Mouse (Mus musculus) heart, embryonic 11.5 days (tissue): ENCODE results near the gene Gm26657. TPM values are rescaled to one million over a fixed set of nuclear protein-coding genes. Genes with fewer than 3 reads are reported as not detected.
A peak's percentile ranks its signal among the peaks of the same experiment; 100 is the strongest.

ENCODE experiments used
- ATAC-seq: fragments of 200-750 bp; cut with Nextera tagmentation; replicated peaks from 2 replicates; pipeline ENCODE4 v1.8.0; 2017; ENCODE audit warnings: moderate library complexity; ENCODE audit not compliant: insufficient number of reproducible peaks, low FRiP score, low TSS enrichment
- H3K27ac ChIP-seq: fragments of 300-500 bp; sonication (generic); 2 replicates; pipeline ENCODE4 v1.5.1; 2014; ENCODE audit warnings: mild to moderate bottlenecking, low read depth, low read length
- H3K27me3 ChIP-seq: fragments of 300-500 bp; sonication (generic); 2 replicates; pipeline ENCODE4 v1.6.1; 2014; ENCODE audit warnings: mild to moderate bottlenecking, low read length, mixed read lengths; ENCODE audit not compliant: control insufficient read depth, insufficient read depth
- H3K36me3 ChIP-seq: fragments of 300-500 bp; sonication (generic); 2 replicates; pipeline ENCODE4 v1.6.1; 2014; ENCODE audit warnings: mild to moderate bottlenecking, low read length, moderate library complexity, mixed read lengths; ENCODE audit not compliant: control insufficient read depth, insufficient read depth
- H3K4me1 ChIP-seq: fragments of 300-500 bp; sonication (generic); 2 replicates; pipeline ENCODE4 v1.6.1; 2014; ENCODE audit warnings: low read length; ENCODE audit not compliant: control insufficient read depth, insufficient read depth
- H3K4me2 ChIP-seq: fragments of 300-500 bp; sonication (generic); 2 replicates; pipeline ENCODE4 v1.6.1; 2014; ENCODE audit warnings: mild to moderate bottlenecking, moderate library complexity
- H3K4me3 ChIP-seq: fragments of 300-500 bp; sonication (generic); 2 replicates; pipeline ENCODE4 v1.5.1; 2014; ENCODE audit warnings: low read depth, low read length
- H3K9ac ChIP-seq: fragments of 300-500 bp; sonication (generic); 2 replicates; pipeline ENCODE4 v1.6.1; 2014; ENCODE audit warnings: mild to moderate bottlenecking, low read depth, low read length, moderate library complexity
- H3K9me3 ChIP-seq: fragments of 300-500 bp; sonication (generic); replicated peaks from 2 replicates; pipeline ENCODE4 v1.6.1; 2016; ENCODE audit warnings: low read length; ENCODE audit not compliant: control insufficient read depth
- whole genome bisulfite sequencing: fragments of 180-500 bp; shearing (Covaris S2); extraction: QIAGEN DNeasy Blood & Tissue Kit; methylation state at CpG from one replicate; pipeline ENCODE4 v1.1.7; 2014; ENCODE audit not compliant: insufficient replicate concordance; 5-methylcytosine and 5-hydroxymethylcytosine counted together
- polyA plus RNA-seq: library from polyadenylated mRNA; unstranded; fragments of >200 nt; fragmentation: Nextera tagmentation; extraction: Ambion mirVana; gene quantifications from 2 replicates; pipeline ENCODE4 v1.2.1, GENCODE M21; 2014

Gm26657 gene
- polyA plus RNA-seq, 1 experiment from 2014 or later, result not detected

- no peaks in the 10 kb centered on the region for H3K27me3 ChIP-seq
- peak; percentile 67; the same call in 1 of the 2 replicates for ATAC-seq
- 32% methylated on average over 9 of the region's 9 CpGs for WGBS
- H3K4me2 ChIP-seq, result peak overlapping the region; percentile 36
- H3K9ac ChIP-seq, result no peak overlapping the region
- no peak overlapping the region for H3K4me3 ChIP-seq
- H3K4me1 ChIP-seq, result peaks cover 12% of the 10 kb centered on the region; the same call in 1 of the 2 replicates
- no peaks in the 10 kb centered on the region for H3K9me3 ChIP-seq
- H3K36me3 ChIP-seq, result no peaks in the 10 kb centered on the region
- H3K27ac ChIP-seq, result peak overlapping the region; percentile 83
These were observed 20.4 kb upstream of the Gm26657 start for GRCm38 (mm10) chr4:56719456-56719855.

GRCm38 (mm10) chr4:56720403-56720802, 19.5 kb upstream of the Gm26657 start:
- ATAC-seq, result no peak
- H3K36me3 ChIP-seq, result no peaks in the 10 kb centered on the region
- H3K9ac ChIP-seq, result no peak overlapping the region
- peaks cover 12% of the 10 kb centered on the region; the same call in 1 of the 2 replicates for H3K4me1 ChIP-seq
- H3K27ac ChIP-seq, result peak overlapping the region; percentile 83
- H3K27me3 ChIP-seq, result no peaks in the 10 kb centered on the region
- H3K4me3 ChIP-seq, result no peak overlapping the region
- H3K4me2 ChIP-seq, result no peak overlapping the region; the same call in 1 of the 2 replicates
- H3K9me3 ChIP-seq, result no peaks in the 10 kb centered on the region
- 50% methylated on average over 9 of the region's 9 CpGs for WGBS

GRCm38 (mm10) chr4:56721469-56721868, 18.4 kb upstream of the Gm26657 start:
- Histone ChIP-seq H3K4me3 (no peak overlapping the region), H3K36me3 (no peaks in the 10 kb centered on the region), H3K27ac (no peak overlapping the region), H3K27me3 (no peaks in the 10 kb centered on the region), H3K9ac (no peak overlapping the region), H3K4me1 (peaks cover 12% of the 10 kb centered on the region; the same call in 1 of the 2 replicates), H3K4me2 (no peak overlapping the region), H3K9me3 (no peaks in the 10 kb centered on the region)
- WGBS, result 27% methylated on average over 3 of the region's 3 CpGs
- no peak for ATAC-seq

- no peak overlapping the region for H3K4me3 ChIP-seq
- WGBS, result 66% methylated on average over 6 of the region's 6 CpGs
These were observed 17.5 kb upstream of the Gm26657 start for GRCm38 (mm10) chr4:56722346-56722745.

GRCm38 (mm10) chr4:56723237-56723636, 16.6 kb upstream of the Gm26657 start:
- Histone ChIP-seq H3K27ac (no peak overlapping the region), H3K4me2 (no peak overlapping the region), H3K4me3 (no peak overlapping the region), H3K9me3 (0 out of 2 replicates have a peak, but pooled peaks cover 3% of the 10 kb centered on the region), H3K9ac (no peak overlapping the region), H3K27me3 (no peaks in the 10 kb centered on the region), H3K36me3 (no peaks in the 10 kb centered on the region), H3K4me1 (peaks cover 12% of the 10 kb centered on the region; the same call in 1 of the 2 replicates)
- ATAC-seq, result no peak
- 87% methylated on average over 6 of the region's 6 CpGs for WGBS

More at GRCm38 (mm10) chr4:56722346-56722745, 17.5 kb upstream of the Gm26657 start:
- H3K27ac ChIP-seq, result no peak overlapping the region
- ATAC-seq, result no peak
- H3K9ac ChIP-seq, result no peak overlapping the region
- no peak overlapping the region for H3K4me2 ChIP-seq
- H3K9me3 ChIP-seq, result 0 out of 2 replicates have a peak, but pooled peaks cover 2% of the 10 kb centered on the region
- peaks cover 12% of the 10 kb centered on the region; the same call in 1 of the 2 replicates for H3K4me1 ChIP-seq
- no peaks in the 10 kb centered on the region for H3K27me3 ChIP-seq
- H3K36me3 ChIP-seq, result no peaks in the 10 kb centered on the region

- Histone ChIP-seq H3K9me3 (0 out of 2 replicates have a peak, but pooled peaks cover 3% of the 10 kb centered on the region), H3K36me3 (no peaks in the 10 kb centered on the region), H3K27ac (no peak overlapping the region), H3K4me1 (0 out of 2 replicates have a peak, but pooled peaks cover 2% of the 10 kb centered on the region), H3K9ac (no peak overlapping the region), H3K4me2 (no peak overlapping the region), H3K4me3 (no peak overlapping the region), H3K27me3 (no peaks in the 10 kb centered on the region)
- ATAC-seq, result no peak
- 52% methylated on average over 8 of the region's 8 CpGs for WGBS
These were observed 14.0 kb upstream of the Gm26657 start for GRCm38 (mm10) chr4:56725839-56726238.

- Histone ChIP-seq H3K4me2 (no peak overlapping the region), H3K27ac (no peak overlapping the region), H3K4me1 (no peaks in the 10 kb centered on the region), H3K27me3 (no peaks in the 10 kb centered on the region), H3K9me3 (no peaks in the 10 kb centered on the region), H3K9ac (no peak overlapping the region), H3K36me3 (no peaks in the 10 kb centered on the region), H3K4me3 (no peak overlapping the region)
- WGBS, result 93% methylated on average over 20 of the region's 20 CpGs
- no peak for ATAC-seq
These were observed 741 bp downstream of the Gm26657 start for GRCm38 (mm10) chr4:56740611-56741010.

GRCm38 (mm10) chr4:56741041-56741493, 1.2 kb downstream of the Gm26657 start, which contains the start of gene Actl7b:
Actl7b (minus strand) TSS chr4:56741443.
- Histone ChIP-seq H3K4me3 (no peak within 1 kb of the TSS), H3K9ac (no peak within 1 kb of the TSS), H3K4me2 (no peak within 1 kb of the TSS), H3K27me3 (no peaks in the 10 kb centered on the region), H3K9me3 (no peaks in the 10 kb centered on the region), H3K27ac (no peak within 1 kb of the TSS), H3K4me1 (no peaks in the 10 kb centered on the region), H3K36me3 (peaks cover 3% of the 10 kb centered on the region)
- no peak for ATAC-seq
- WGBS, result 89% methylated on average over 13 of the region's 13 CpGs

- Histone ChIP-seq H3K27ac (no peak overlapping the region), H3K9ac (no peak overlapping the region), H3K4me2 (no peak overlapping the region), H3K9me3 (no peaks in the 10 kb centered on the region), H3K27me3 (no peaks in the 10 kb centered on the region), H3K4me3 (no peak overlapping the region), H3K36me3 (peaks cover 7% of the 10 kb centered on the region), H3K4me1 (no peaks in the 10 kb centered on the region)
- WGBS, result 87% methylated on average over 4 of the region's 4 CpGs
- ATAC-seq, result no peak
These were observed 2.8 kb downstream of the Gm26657 start for GRCm38 (mm10) chr4:56742698-56743097.
